Mouse (Mus musculus): ENCODE measurements around the gene Gpx2.

Gene Gpx2

GRCm38 (mm10) chr12:76765354-76765851 lies 30.0 kb downstream of the Gpx2 start, which contains the start of the genes Churc1 and Fntb:
Gene Churc1 (plus strand): TSS chr12:76765538.
Gene Fntb (plus strand): TSS chr12:76765589.
- peak; percentile 97 for ATAC-seq (ENCODE audit: low TSS enrichment)

DNA sequence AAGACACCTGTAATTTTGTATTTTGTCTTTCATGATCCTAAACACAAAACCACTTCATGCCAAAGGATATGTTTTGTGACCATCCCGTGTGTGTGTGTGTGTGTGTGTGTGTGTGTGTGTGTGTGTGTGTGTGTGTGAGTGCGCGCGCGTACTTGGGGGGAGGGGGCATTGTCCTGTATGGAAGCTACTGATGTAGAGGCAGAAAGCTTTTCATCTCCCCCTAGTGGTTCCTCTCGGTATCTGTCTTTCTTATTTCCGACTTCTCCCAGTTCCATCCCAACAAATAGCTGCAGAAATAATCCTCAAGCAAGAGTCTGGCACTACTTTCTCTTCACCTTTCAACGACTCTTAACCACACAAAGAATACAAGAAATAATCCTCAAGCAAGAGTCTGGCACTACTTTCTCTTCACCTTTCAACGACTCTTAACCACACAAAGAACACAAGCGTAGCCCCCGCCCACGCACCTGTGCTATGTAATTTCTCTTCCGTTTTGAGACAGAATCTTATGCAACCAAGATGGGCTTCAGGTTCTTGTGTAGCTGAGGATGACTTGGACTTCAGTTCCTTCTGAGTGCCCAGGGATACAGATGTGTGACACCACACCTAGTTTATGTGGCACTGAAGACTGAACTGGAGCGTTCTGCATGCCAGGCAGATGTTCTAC lies 42.6 kb downstream of the Gpx2 start:
- ATAC-seq (ENCODE audit: low TSS enrichment), result peak; percentile 93

- no peak for ATAC-seq (ENCODE audit: low TSS enrichment)
Observed at GRCm38 (mm10) chr12:76750866-76751459, 44.4 kb downstream of the Gpx2 start.

Measured in frontal cortex, adult (tissue).